Mouse (Mus musculus) spleen, adult 10 weeks (tissue): Measurements from ENCODE around the gene Sgtb. TPM values are rescaled to one million over a fixed set of nuclear protein-coding genes. Genes with fewer than 3 reads are reported as not detected.

Experiments used
- polyA plus RNA-seq: library from polyadenylated mRNA; stranded (reverse); fragments of 350-450 nt; fragmentation: Illumina TruSeq; extraction: RNeasy Lipid Tissue Mini Kit (QIAGEN cat#74804); gene quantifications from one replicate; pipeline ENCODE4 v1.2.3, GENCODE M21; 2015; ENCODE audit warnings: low replicate concordance; ENCODE audit not compliant: insufficient read depth

The Sgtb gene
- 1.0 TPM for polyA plus RNA-seq

GRCm38 (mm10) chr13:104109288-104109815 is at the start of gene Sgtb, which contains the start of gene Nln:
Gene Sgtb, plus strand, starts transcription at chr13:104109741.
Gene Nln, minus strand, starts transcription at chr13:104109614.

GRCm38 (mm10) chr13:104177796-104178649 is 68.5 kb downstream of the Sgtb start, which contains the start of gene Trappc13:
Gene Trappc13, minus strand, starts transcription at chr13:104178469.

GRCm38 (mm10) chr13:104178650-104179121 is 69.1 kb downstream of the Sgtb start, which contains the start of gene Trim23:
Gene Trim23, plus strand, starts transcription at chr13:104178797.

Other genes starting within 250 kb of the Sgtb start
- 122 TPM for gene Erbin, start 189.2 kb upstream of the Sgtb start, polyA plus RNA-seq
- 12.2 TPM for gene Nln, start 127 bp upstream of the Sgtb start, polyA plus RNA-seq
- gene Trappc13, start 68.7 kb downstream of the Sgtb start, polyA plus RNA-seq: 33.6 TPM
- gene Trim23, start 69.1 kb downstream of the Sgtb start, polyA plus RNA-seq: 24.9 TPM
- 10.2 TPM for gene Cenpk, start 118.9 kb downstream of the Sgtb start, polyA plus RNA-seq
- 30.4 TPM for gene Ppwd1, start 119.1 kb downstream of the Sgtb start, polyA plus RNA-seq
- gene Adamts6, start 178.1 kb downstream of the Sgtb start, polyA plus RNA-seq: 14.5 TPM